Mouse (Mus musculus) brain, embryonic 18.5 days (tissue): ENCODE data around the gene Sidt1.

ENCODE experiments used
- DNase-seq: peaks from one replicate; pipeline ENCODE4 v3.0.0-alpha.2; 2012; ENCODE audit warnings: low read depth, low spot score

Sidt1 gene

GRCm38 (mm10) chr16:44252735-44253134 lies 80.3 kb downstream of the Sidt1 start:
- no peak for DNase-seq

- DNase-seq, result no peak
Measured at GRCm38 (mm10) chr16:44249985-44250384, 83.0 kb downstream of the Sidt1 start.

- DNase-seq, result no peak
Measured at GRCm38 (mm10) chr16:44243323-44243722, 89.7 kb downstream of the Sidt1 start.

GRCm38 (mm10) chr16:44242633-44243032 lies 90.4 kb downstream of the Sidt1 start:
- no peak for DNase-seq

- DNase-seq, result no peak
Measured at GRCm38 (mm10) chr16:44240406-44240805, 92.6 kb downstream of the Sidt1 start.

- DNase-seq, result no peak
Measured at GRCm38 (mm10) chr16:44238835-44239263, 94.1 kb downstream of the Sidt1 start.

GRCm38 (mm10) chr16:44237836-44238235 lies 95.2 kb downstream of the Sidt1 start:
- DNase-seq, result no peak

- DNase-seq, result no peak
Measured at GRCm38 (mm10) chr16:44233019-44233418, 100.0 kb downstream of the Sidt1 start.

- DNase-seq, result no peak
Measured at GRCm38 (mm10) chr16:44226706-44227291, 106.2 kb downstream of the Sidt1 start.

GRCm38 (mm10) chr16:44221463-44221862 lies 111.5 kb downstream of the Sidt1 start:
- DNase-seq, result no peak

- DNase-seq, result no peak
Measured at GRCm38 (mm10) chr16:44216417-44216816, 116.6 kb downstream of the Sidt1 start.

- DNase-seq, result no peak
Measured at GRCm38 (mm10) chr16:44215513-44215912, 117.5 kb downstream of the Sidt1 start.

GRCm38 (mm10) chr16:44212703-44213102 lies 120.3 kb downstream of the Sidt1 start:
- no peak for DNase-seq

- DNase-seq, result no peak
Measured at GRCm38 (mm10) chr16:44211054-44211414, 122.0 kb downstream of the Sidt1 start.

- DNase-seq, result no peak
Measured at GRCm38 (mm10) chr16:44210156-44211053, 122.6 kb downstream of the Sidt1 start.

GRCm38 (mm10) chr16:44205973-44206372 lies 127.0 kb downstream of the Sidt1 start:
- DNase-seq, result no peak

- DNase-seq, result no peak
Measured at GRCm38 (mm10) chr16:44204331-44204730, 128.7 kb downstream of the Sidt1 start.

GRCm38 (mm10) chr16:44200146-44200545 lies 132.8 kb downstream of the Sidt1 start:
- no peak for DNase-seq

- no peak for DNase-seq
Measured at GRCm38 (mm10) chr16:44199066-44199703, 133.8 kb downstream of the Sidt1 start.

GRCm38 (mm10) chr16:44190968-44191367 lies 142.0 kb downstream of the Sidt1 start:
- DNase-seq, result no peak
